Mouse (Mus musculus) midbrain, embryonic 16.5 days (tissue): Measurements from ENCODE around the gene Pik3r6. TPM values are rescaled to one million over a fixed set of nuclear protein-coding genes. Genes with fewer than 3 reads are reported as not detected.

Source experiments
- ATAC-seq: fragments of 200-750 bp; cut with Nextera tagmentation; 2 replicates; pipeline ENCODE4 v1.8.0; 2017; ENCODE audit warnings: moderate TSS enrichment
- H3K27ac ChIP-seq: fragments of 300-500 bp; sonication (generic); 2 replicates; pipeline ENCODE4 v1.5.1; 2014; ENCODE audit warnings: mild to moderate bottlenecking, low read length, mixed read lengths
- H3K27me3 ChIP-seq: fragments of 300-500 bp; sonication (generic); 2 replicates; pipeline ENCODE4 v1.6.1; 2014; ENCODE audit warnings: low read depth, low read length, mixed read lengths; ENCODE audit not compliant: control insufficient read depth, insufficient read depth
- H3K36me3 ChIP-seq: fragments of 300-500 bp; sonication (generic); 2 replicates; pipeline ENCODE4 v1.6.1; 2014; ENCODE audit warnings: mild to moderate bottlenecking, low read length, moderate library complexity, mixed read lengths; ENCODE audit not compliant: control insufficient read depth, insufficient read depth
- H3K4me1 ChIP-seq: fragments of 300-500 bp; sonication (generic); 2 replicates; pipeline ENCODE4 v1.6.1; 2014; ENCODE audit warnings: mild to moderate bottlenecking, low read length, mixed read lengths; ENCODE audit not compliant: control insufficient read depth, insufficient read depth
- H3K4me2 ChIP-seq: fragments of 300-500 bp; sonication (generic); 2 replicates; pipeline ENCODE4 v1.6.1; 2014; ENCODE audit warnings: mild to moderate bottlenecking, low read length, mixed read lengths
- H3K4me3 ChIP-seq: fragments of 300-500 bp; sonication (generic); 2 replicates; pipeline ENCODE4 v1.5.1; 2014; ENCODE audit warnings: low read depth, mild to moderate bottlenecking, low read length, moderate library complexity, mixed read lengths
- H3K9ac ChIP-seq: fragments of 300-500 bp; sonication (generic); 2 replicates; pipeline ENCODE4 v1.6.1; 2014; ENCODE audit warnings: low read depth, low read length, mixed read lengths
- H3K9me3 ChIP-seq: fragments of 300-500 bp; sonication (generic); replicated peaks from 2 replicates; pipeline ENCODE4 v1.6.1; 2014; ENCODE audit warnings: mild to moderate bottlenecking, low read length, mixed read lengths; ENCODE audit not compliant: control insufficient read depth, poor library complexity, severe bottlenecking
- WGBS: fragments of 180-500 bp; shearing (Covaris S2); extraction: QIAGEN DNeasy Blood & Tissue Kit; methylation state at CpG from one replicate; pipeline ENCODE4 v1.1.7; 2014; 5-methylcytosine and 5-hydroxymethylcytosine counted together
- polyA plus RNA-seq: library from polyadenylated mRNA; unstranded; fragments of >200 nt; fragmentation: Nextera tagmentation; extraction: Ambion mirVana; gene quantifications from 2 replicates; pipeline ENCODE4 v1.2.1, GENCODE M21; 2015

The Pik3r6 gene
- polyA plus RNA-seq, 1 experiment from 2014 or later, result 2.5 TPM

DNA sequence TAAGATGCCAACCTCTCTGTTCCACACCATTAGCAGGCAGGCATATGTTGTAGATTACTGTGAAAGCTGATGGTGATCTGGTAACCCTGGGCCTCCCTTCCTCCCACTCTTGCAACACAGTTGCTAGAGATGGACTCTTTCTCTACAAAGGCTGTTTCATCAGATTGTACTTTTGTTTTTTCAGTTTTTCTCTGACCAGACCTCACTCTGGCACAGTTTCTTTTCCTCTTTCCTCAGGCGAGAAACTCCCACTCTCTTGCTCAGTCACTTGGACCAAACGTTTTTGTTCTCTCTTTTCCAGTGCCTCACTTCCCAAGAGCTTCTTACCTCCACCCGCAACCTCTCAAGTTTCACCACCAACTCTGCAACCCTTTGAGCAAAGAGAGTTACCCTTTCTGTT lies 11.2 kb downstream of the Pik3r6 start:
- Histone ChIP-seq H3K9ac (no peak overlapping the region), H3K4me2 (no peak overlapping the region), H3K4me3 (no peak overlapping the region), H3K4me1 (no peaks in the 10 kb centered on the region), H3K9me3 (no peaks in the 10 kb centered on the region), H3K36me3 (no peaks in the 10 kb centered on the region), H3K27me3 (no peaks in the 10 kb centered on the region), H3K27ac (no peak overlapping the region)
- WGBS, result 37% methylated on average over 3 of the region's 3 CpGs
- no peak for ATAC-seq

DNA sequence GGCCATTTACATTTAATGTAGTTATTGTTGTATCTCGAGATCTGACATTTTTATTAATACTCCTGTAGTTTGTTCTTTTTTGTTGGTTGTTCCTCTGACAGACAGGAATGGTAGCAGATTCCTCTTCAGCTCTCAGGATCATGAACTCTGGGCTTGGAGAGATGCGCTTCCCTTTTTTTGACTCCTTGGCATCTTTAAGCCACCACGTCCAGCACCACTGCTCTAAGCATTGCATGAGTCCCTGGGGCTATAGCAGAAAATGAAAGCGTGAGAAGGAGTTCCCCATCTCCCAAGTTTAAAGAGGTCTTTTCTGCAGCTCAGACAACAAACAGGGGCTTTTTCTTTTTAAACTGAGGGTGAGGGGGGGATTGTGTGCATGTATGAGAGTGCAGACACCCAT lies 16.5 kb downstream of the Pik3r6 start:
- no peak overlapping the region for H3K27ac ChIP-seq
- H3K9ac ChIP-seq, result no peak overlapping the region
- H3K27me3 ChIP-seq, result no peaks in the 10 kb centered on the region
- WGBS, result 92% methylated on average over 4 of the region's 4 CpGs
- no peaks in the 10 kb centered on the region for H3K4me1 ChIP-seq
- H3K9me3 ChIP-seq, result no peaks in the 10 kb centered on the region
- no peaks in the 10 kb centered on the region for H3K36me3 ChIP-seq
- ATAC-seq, result no peak
- H3K4me3 ChIP-seq, result no peak overlapping the region
- no peak overlapping the region for H3K4me2 ChIP-seq

DNA sequence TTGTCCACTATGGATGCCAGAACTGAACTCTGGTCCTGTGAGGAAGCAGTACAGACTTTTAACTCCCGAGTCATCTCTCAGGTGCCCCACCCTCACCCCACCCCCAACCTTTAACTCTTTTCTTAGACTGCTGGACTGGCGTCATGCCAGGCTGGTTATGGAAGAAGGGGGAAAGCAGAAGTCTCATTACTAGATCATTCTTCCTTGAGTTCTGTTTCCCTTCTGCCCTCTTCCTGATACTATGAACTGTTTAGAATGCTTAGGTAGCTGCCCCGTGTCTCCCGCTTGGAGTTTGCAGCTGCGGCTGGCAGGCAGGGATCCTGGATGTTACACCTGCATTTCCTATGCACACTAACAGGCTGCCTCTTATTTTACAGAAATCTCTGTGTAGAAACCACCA lies 17.0 kb downstream of the Pik3r6 start:
- ATAC-seq, result no peak
- Histone ChIP-seq H3K4me2 (no peak overlapping the region), H3K4me3 (no peak overlapping the region), H3K4me1 (no peaks in the 10 kb centered on the region), H3K9ac (no peak overlapping the region), H3K36me3 (no peaks in the 10 kb centered on the region), H3K27ac (no peak overlapping the region), H3K9me3 (no peaks in the 10 kb centered on the region), H3K27me3 (no peaks in the 10 kb centered on the region)
- over 99% methylated on average over 5 of the region's 5 CpGs for WGBS

DNA sequence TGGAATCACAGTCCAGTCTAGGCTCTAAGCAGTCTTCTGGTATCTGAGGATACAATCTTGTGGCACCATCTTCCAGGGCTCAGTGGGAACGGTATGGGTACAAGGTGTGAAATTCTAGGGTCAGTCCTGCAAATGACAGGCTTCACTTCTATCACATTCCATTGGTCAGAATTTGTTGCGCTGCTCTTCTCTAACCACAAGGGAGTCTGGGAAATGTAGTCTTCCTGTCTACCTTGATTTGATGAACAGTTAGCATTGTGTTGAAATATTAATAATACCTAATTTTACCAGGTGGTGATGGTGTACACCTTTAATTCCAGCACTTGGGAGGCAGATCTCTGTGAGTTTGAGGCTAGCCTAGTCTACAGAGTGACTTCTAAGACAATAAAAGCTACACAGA lies 17.6 kb downstream of the Pik3r6 start:
- WGBS, result 90% methylated on average over 2 of the region's 2 CpGs
- no peak for ATAC-seq
- Histone ChIP-seq H3K4me3 (no peak overlapping the region), H3K4me2 (no peak overlapping the region), H3K27ac (no peak overlapping the region), H3K9me3 (no peaks in the 10 kb centered on the region), H3K36me3 (no peaks in the 10 kb centered on the region), H3K4me1 (no peaks in the 10 kb centered on the region), H3K9ac (no peak overlapping the region), H3K27me3 (no peaks in the 10 kb centered on the region)

DNA sequence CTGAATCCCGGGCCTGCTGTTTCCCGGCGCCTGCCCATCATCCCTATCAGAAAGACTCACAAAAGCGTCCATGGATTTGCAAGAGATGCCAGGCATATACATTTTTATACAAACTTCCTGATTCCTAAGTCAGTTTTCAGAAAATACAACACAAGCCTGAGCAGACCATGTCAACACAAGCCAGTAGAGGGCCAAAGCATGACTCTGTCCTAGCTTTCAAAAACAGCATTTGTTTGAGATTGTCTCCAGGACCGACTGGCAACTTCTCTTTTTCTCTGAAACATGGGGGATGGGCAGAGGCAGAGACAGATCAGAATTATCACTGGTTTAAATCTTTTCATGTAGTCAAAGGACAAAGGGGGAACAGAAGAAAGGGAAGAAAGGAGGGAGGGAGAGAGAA lies 18.5 kb downstream of the Pik3r6 start:
- Histone ChIP-seq H3K27ac (no peak overlapping the region), H3K4me1 (no peaks in the 10 kb centered on the region), H3K36me3 (no peaks in the 10 kb centered on the region), H3K4me3 (no peak overlapping the region), H3K4me2 (no peak overlapping the region), H3K9ac (no peak overlapping the region), H3K9me3 (no peaks in the 10 kb centered on the region), H3K27me3 (no peaks in the 10 kb centered on the region)
- no peak for ATAC-seq
- WGBS, result 78% methylated on average over 5 of the region's 5 CpGs

DNA sequence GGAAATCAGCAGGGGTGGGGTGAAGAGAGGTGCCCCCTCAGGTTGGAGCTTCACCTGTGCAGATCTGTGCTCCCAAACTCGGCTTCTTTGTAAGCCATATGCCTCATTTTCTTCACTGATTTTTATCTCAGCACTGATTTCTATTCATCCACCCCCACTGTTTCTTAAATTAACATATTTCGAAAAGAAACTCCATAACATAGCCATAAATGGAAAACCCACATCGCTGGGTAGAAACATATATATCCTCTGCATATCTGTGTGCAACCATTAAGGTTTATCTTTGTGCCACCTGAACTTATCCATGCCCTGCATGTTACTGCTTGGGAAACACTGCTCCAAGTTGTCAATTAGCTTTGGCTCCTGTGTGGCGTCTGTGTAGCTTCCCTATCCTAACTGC lies 23.6 kb downstream of the Pik3r6 start:
- 77% methylated on average over 4 of the region's 4 CpGs for WGBS
- ATAC-seq, result no peak
- no peak overlapping the region for H3K4me3 ChIP-seq
- no peak overlapping the region for H3K9ac ChIP-seq
- no peak overlapping the region for H3K27ac ChIP-seq
- H3K9me3 ChIP-seq, result no peaks in the 10 kb centered on the region
- H3K36me3 ChIP-seq, result no peaks in the 10 kb centered on the region
- H3K4me1 ChIP-seq, result no peaks in the 10 kb centered on the region
- no peak overlapping the region for H3K4me2 ChIP-seq
- H3K27me3 ChIP-seq, result no peaks in the 10 kb centered on the region

DNA sequence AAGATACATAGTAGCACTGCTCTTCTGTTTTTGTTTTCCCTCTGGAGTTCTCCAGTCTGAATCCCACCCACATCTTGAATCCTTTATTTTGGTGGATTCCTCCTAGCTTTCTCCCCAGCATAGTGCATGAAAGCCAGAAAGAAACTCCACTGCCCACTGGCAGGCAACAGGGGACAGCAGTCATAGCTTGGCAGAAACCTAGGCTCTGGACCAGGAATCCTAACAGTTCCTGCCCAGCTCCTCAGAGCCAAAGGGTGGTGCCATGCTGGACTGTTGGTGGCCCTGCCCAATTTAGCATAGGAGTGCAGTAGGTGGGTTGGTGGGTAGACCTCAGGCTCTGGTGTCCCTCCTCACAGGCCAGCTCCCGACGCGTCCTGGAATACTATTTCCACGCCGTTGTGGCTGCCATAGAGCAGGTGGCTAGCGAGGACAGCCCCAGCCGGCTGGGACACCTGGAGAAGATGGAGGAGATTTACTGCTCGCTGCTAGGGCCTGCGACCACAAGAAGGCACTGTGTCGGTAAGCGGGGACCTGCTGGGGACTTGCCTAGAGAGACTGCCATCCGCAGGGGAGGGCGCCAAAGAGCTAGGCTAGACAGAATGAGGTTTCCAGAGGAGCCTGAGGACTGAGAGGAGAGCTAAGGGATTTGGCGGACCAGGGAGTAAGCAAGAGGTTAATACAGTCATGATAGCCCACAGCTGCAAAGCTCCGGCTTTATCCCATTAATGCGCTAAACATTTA lies 28.4 kb downstream of the Pik3r6 start:
- H3K4me1 ChIP-seq, result no peaks in the 10 kb centered on the region
- no peaks in the 10 kb centered on the region for H3K27me3 ChIP-seq
- no peak overlapping the region for H3K4me2 ChIP-seq
- no peak overlapping the region for H3K27ac ChIP-seq
- 32% methylated on average over 16 of the region's 16 CpGs for WGBS
- no peak overlapping the region for H3K9ac ChIP-seq
- H3K36me3 ChIP-seq, result no peaks in the 10 kb centered on the region
- ATAC-seq, result no peak
- no peak overlapping the region for H3K4me3 ChIP-seq
- H3K9me3 ChIP-seq, result no peaks in the 10 kb centered on the region

DNA sequence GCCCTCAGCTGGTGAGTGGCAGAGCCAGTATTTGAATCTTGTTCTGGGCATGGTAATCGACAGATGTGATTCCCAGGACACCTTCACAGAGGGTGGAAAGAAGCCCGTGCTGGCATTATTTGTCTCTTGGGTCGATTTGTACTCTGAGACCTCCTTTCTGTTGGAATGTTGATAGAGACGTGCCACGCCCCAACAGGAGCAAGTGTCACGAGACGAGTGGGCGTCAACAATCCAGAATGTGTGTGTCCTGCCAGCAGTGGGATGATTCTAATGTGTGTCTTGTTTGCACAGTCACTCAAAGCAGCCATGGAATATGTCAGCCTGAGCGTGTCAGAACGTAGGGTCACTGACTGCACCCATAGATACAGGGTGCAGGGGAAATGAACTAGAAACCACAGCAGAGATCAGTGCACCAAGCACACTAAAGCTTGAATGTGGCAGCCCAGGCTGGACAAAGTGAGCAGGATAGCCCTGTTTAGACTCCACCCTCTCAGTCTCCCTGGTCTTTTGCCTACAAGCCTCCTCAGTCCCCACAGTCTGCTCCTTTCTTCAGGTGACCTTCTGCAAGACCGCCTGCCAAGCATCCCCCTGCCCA lies 29.2 kb downstream of the Pik3r6 start:
- Histone ChIP-seq H3K4me1 (no peaks in the 10 kb centered on the region), H3K36me3 (no peaks in the 10 kb centered on the region), H3K27me3 (no peaks in the 10 kb centered on the region), H3K27ac (no peak overlapping the region), H3K9me3 (no peaks in the 10 kb centered on the region), H3K9ac (no peak overlapping the region), H3K4me2 (no peak overlapping the region), H3K4me3 (no peak overlapping the region)
- ATAC-seq, result no peak
- WGBS, result 79% methylated on average over 11 of the region's 11 CpGs

DNA sequence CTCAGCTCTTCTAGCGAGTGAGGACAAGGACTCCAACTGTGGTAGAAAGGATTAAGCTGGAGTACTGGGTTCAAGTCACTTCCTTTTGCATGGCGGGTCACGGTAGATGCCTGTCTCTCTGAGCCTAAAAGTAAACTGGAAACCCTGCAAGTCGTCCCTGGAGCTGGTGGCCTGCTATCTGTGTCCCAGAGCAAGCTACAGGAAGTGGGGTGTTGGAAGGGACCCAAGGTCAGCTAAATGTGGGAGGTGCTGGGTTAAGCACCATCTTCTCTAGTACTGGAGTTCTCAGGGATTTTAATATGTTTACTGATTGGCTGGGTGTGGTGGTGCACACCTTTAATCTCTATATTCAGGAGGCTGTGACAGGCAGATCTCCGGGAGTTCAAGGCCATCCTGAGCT lies 30.0 kb downstream of the Pik3r6 start:
- Histone ChIP-seq H3K9me3 (no peaks in the 10 kb centered on the region), H3K4me1 (no peaks in the 10 kb centered on the region)

More for the DNA sequence above, 30.0 kb downstream of the Pik3r6 start:
- H3K27ac ChIP-seq, result no peak overlapping the region
- ATAC-seq, result no peak
- H3K36me3 ChIP-seq, result no peaks in the 10 kb centered on the region
- 82% methylated on average over 5 of the region's 5 CpGs for WGBS
- no peaks in the 10 kb centered on the region for H3K27me3 ChIP-seq
- no peak overlapping the region for H3K4me3 ChIP-seq
- H3K4me2 ChIP-seq, result no peak overlapping the region
- no peak overlapping the region for H3K9ac ChIP-seq
